ENCODE assay signal across 8 mouse cellular contexts in genomic region chr5:135188214-135188554, GRCm38 (mm10). TPM values are rescaled to one million over a fixed set of nuclear protein-coding genes. Genes with fewer than 3 reads are reported as not detected.
DNase-seq lines count a peak whose midpoint lies in the region; ATAC-seq and TF ChIP-seq lines count a peak whose summit lies in the region.

No protein-coding gene starts in this region.

- no peak for TF ChIP-seq EP300 in liver, embryonic 14.5 days (IDR thresholded peaks at IDR 0.05; ENCODE audit: low read depth)

- peak overlapping the region; percentile 98 for H3K4me3 ChIP-seq in heart, embryonic 10.5 days
- H3K4me3 ChIP-seq in forebrain, embryonic 12.5 days (replicated peaks): peak overlapping the region; percentile 88
- H3K4me3 ChIP-seq in liver, embryonic 14.5 days (ENCODE audit: insufficient read depth in 1 of 2, low read depth in 2 of 2, low read length in 2 of 2): peak overlapping the region; percentile 80 to 89

- ATAC-seq in forebrain, embryonic 12.5 days (ENCODE audit: low FRiP score): no peak
- no peak for ATAC-seq in liver, embryonic 14.5 days (ENCODE audit: insufficient read depth)

- peaks cover 23% of the 10 kb centered on the region for H3K36me3 ChIP-seq in heart, embryonic 10.5 days
- peaks cover 14% of the 10 kb centered on the region for H3K36me3 ChIP-seq in forebrain, embryonic 12.5 days (replicated peaks)
- peaks cover 34% of the 10 kb centered on the region for H3K36me3 ChIP-seq in liver, embryonic 14.5 days (replicated peaks; ENCODE audit: control insufficient read depth, insufficient read depth, low read depth)

- no peak for DNase-seq in heart, embryonic 10.5 days (ENCODE audit: low spot score)
- DNase-seq in heart, postnatal 25 days (ENCODE audit: low spot score): no peak
- DNase-seq in A20 (ENCODE audit: low read depth, low spot score): peak; percentile 53
- DNase-seq in liver, embryonic 14.5 days (ENCODE audit: low read depth in 3 of 3, low spot score in 3 of 3): no peak
- no peak for DNase-seq in retina, postnatal 1 day
- DNase-seq in frontal cortex, postnatal 36 days (ENCODE audit: low spot score in 2 of 2): no peak
- no peak for DNase-seq in gastrocnemius, postnatal 36 days

- WGBS in heart, embryonic 10.5 days: under 1% methylated on average over 8 of the region's 8 CpGs
- 0% methylated on average over 8 of the region's 8 CpGs for WGBS in forebrain, embryonic 12.5 days
- WGBS in liver, embryonic 14.5 days (ENCODE audit: insufficient replicate concordance): under 1% methylated on average over 8 of the region's 8 CpGs

- peak overlapping the region; percentile 96 for H3K9ac ChIP-seq in forebrain, embryonic 12.5 days
- H3K9ac ChIP-seq in liver, embryonic 14.5 days (replicated peaks): peak overlapping the region; percentile 86

- H3K4me1 ChIP-seq in heart, embryonic 10.5 days: peaks cover 19% of the 10 kb centered on the region; the same call in 1 of the 2 replicates
- peaks cover 37% of the 10 kb centered on the region for H3K4me1 ChIP-seq in forebrain, embryonic 12.5 days
- H3K4me1 ChIP-seq in liver, embryonic 14.5 days (replicated peaks; ENCODE audit: control insufficient read depth in 2 of 2, insufficient read depth in 2 of 2, low read length in 1 of 2): peaks cover 12 to 18% of the 10 kb centered on the region in 2 experiments

- H3K9me3 ChIP-seq in heart, embryonic 10.5 days: no peaks in the 10 kb centered on the region
- H3K9me3 ChIP-seq in forebrain, embryonic 12.5 days: peaks cover 4% of the 10 kb centered on the region; the same call in 1 of the 2 replicates
- H3K9me3 ChIP-seq in liver, embryonic 14.5 days (ENCODE audit: control insufficient read depth, low read length): no peaks in the 10 kb centered on the region

- peak overlapping the region; percentile 77 for H3K4me2 ChIP-seq in forebrain, embryonic 12.5 days
- peak overlapping the region; percentile 75 for H3K4me2 ChIP-seq in liver, embryonic 14.5 days (ENCODE audit: low read depth)

- intact Hi-C loops in heart, postnatal 25 days (cut with DNase I): loop anchor here (5.0 kb wide), 2 partner anchors 176 to 504 kb away; no protein-coding TSS in a partner anchor
- intact Hi-C loops in gastrocnemius, postnatal 36 days (cut with DNase I): no loop called here

- no peaks in the 10 kb centered on the region for H3K27me3 ChIP-seq in heart, embryonic 10.5 days (ENCODE audit: insufficient read depth, poor library complexity, severe bottlenecking)
- no peaks in the 10 kb centered on the region for H3K27me3 ChIP-seq in forebrain, embryonic 12.5 days
- H3K27me3 ChIP-seq in liver, embryonic 14.5 days (ENCODE audit: control insufficient read depth, insufficient read depth, low read length): no peaks in the 10 kb centered on the region

- H3K27ac ChIP-seq in heart, embryonic 10.5 days: peak overlapping the region; percentile 99
- peak overlapping the region; percentile 95 for H3K27ac ChIP-seq in forebrain, embryonic 12.5 days
- H3K27ac ChIP-seq in liver, embryonic 14.5 days: peak overlapping the region; percentile 87

- no peak for TF ChIP-seq CTCF in liver, embryonic 14.5 days (IDR thresholded peaks at IDR 0.05; ENCODE audit: low read depth)

RNA-seq across cellular contexts. Expression of gene Baz1b, which starts 1.1 kb away (rescaled TPM):
- 30.6 and 44.4 TPM in 2 replicates for polyA plus RNA-seq in heart, embryonic 10.5 days (2016; fragmentation: Nextera tagmentation; extraction: Ambion mirVana)
- 10 to 100 TPM; 38.2 to 45.3 TPM for total RNA-seq in heart, postnatal 25 days (2021)
- polyA plus RNA-seq in forebrain, embryonic 12.5 days (2016; fragmentation: Nextera tagmentation; extraction: Ambion mirVana): 75.0 and 75.4 TPM in 2 replicates
- polyA plus RNA-seq in liver, embryonic 14.5 days (2012; rRNA removed): 14.3 and 20.7 TPM in 2 replicates
- polyA plus RNA-seq in liver, embryonic 14.5 days (2014; fragmentation: Nextera tagmentation; extraction: Ambion mirVana): 18.2 and 22.3 TPM in 2 replicates
- total RNA-seq in gastrocnemius, postnatal 36 days (2021): 10 to 100 TPM; 26.1 to 26.3 TPM

RNA-seq across cellular contexts. Expression of gene Bcl7b, which starts 20.1 kb away (rescaled TPM):
- 39.2 and 45.3 TPM in 2 replicates for polyA plus RNA-seq in heart, embryonic 10.5 days (2016; fragmentation: Nextera tagmentation; extraction: Ambion mirVana)
- total RNA-seq in heart, postnatal 25 days (2021): 10 to 100 TPM; 35.1 to 35.2 TPM
- polyA plus RNA-seq in forebrain, embryonic 12.5 days (2016; fragmentation: Nextera tagmentation; extraction: Ambion mirVana): 46.6 TPM in 2 replicates
- 9.7 and 10.0 TPM in 2 replicates for polyA plus RNA-seq in liver, embryonic 14.5 days (2012; rRNA removed)
- polyA plus RNA-seq in liver, embryonic 14.5 days (2014; fragmentation: Nextera tagmentation; extraction: Ambion mirVana): 25.6 and 26.7 TPM in 2 replicates
- total RNA-seq in gastrocnemius, postnatal 36 days (2021): 10 to 100 TPM; 23.6 to 26.9 TPM

RNA-seq across cellular contexts. Expression of gene Tbl2, which starts 38.7 kb away (rescaled TPM):
- 25.1 and 25.4 TPM in 2 replicates for polyA plus RNA-seq in heart, embryonic 10.5 days (2016; fragmentation: Nextera tagmentation; extraction: Ambion mirVana)
- total RNA-seq in heart, postnatal 25 days (2021): 10 to 100 TPM; 11.2 to 14.6 TPM
- polyA plus RNA-seq in forebrain, embryonic 12.5 days (2016; fragmentation: Nextera tagmentation; extraction: Ambion mirVana): 27.5 and 29.6 TPM in 2 replicates
- 4.4 and 5.5 TPM in 2 replicates for polyA plus RNA-seq in liver, embryonic 14.5 days (2012; rRNA removed)
- 9.8 and 10.2 TPM in 2 replicates for polyA plus RNA-seq in liver, embryonic 14.5 days (2014; fragmentation: Nextera tagmentation; extraction: Ambion mirVana)
- 1 to 10 TPM; 9.7 to 9.8 TPM for total RNA-seq in gastrocnemius, postnatal 36 days (2021)
